Mouse (Mus musculus) cerebellum, adult 2 months (tissue): ENCODE measurements around the gene Tigit. TPM values are rescaled to one million over a fixed set of nuclear protein-coding genes. Genes with fewer than 3 reads are reported as not detected.

ENCODE experiments used
- DNase-seq, 2 experiments: peaks; one replicate each; pipeline ENCODE4 v3.0.0; 2021
- H3K27ac ChIP-seq: fragments of 200-500 bp; 2 replicates; pipeline ENCODE4 v1.5.1; 2012; ENCODE audit warnings: low read length, control low read depth, inconsistent platforms; ENCODE audit not compliant: insufficient read depth
- H3K27me3 ChIP-seq: fragments of 200-500 bp; 2 replicates; pipeline ENCODE4 v1.6.1; 2012; ENCODE audit warnings: inconsistent platforms, mild to moderate bottlenecking, low read length, moderate library complexity; ENCODE audit not compliant: control insufficient read depth, insufficient read depth
- H3K4me1 ChIP-seq: fragments of 200-500 bp; 2 replicates; pipeline ENCODE4 v1.6.1; 2011; ENCODE audit warnings: low read length; ENCODE audit not compliant: control insufficient read depth, insufficient read depth
- H3K4me3 ChIP-seq: fragments of 200-500 bp; replicated peaks from 2 replicates; pipeline ENCODE3; 2011; ENCODE audit warnings: mild to moderate bottlenecking, low read depth, low read length, control low read depth; ENCODE audit not compliant: insufficient read depth
- CTCF ChIP-seq: fragments of 200-500 bp; IDR thresholded peaks from 2 replicates; pipeline ENCODE4 v1.5.1; 2011; ENCODE audit warnings: low read depth, mild to moderate bottlenecking, control low read depth, low read length, moderate library complexity, borderline replicate concordance; ENCODE audit not compliant: insufficient read depth
- POLR2A ChIP-seq: fragments of 200-500 bp; IDR thresholded peaks from 2 replicates; pipeline ENCODE4 v1.6.1; 2011; ENCODE audit warnings: low read length, control low read depth, borderline replicate concordance; ENCODE audit not compliant: insufficient read depth
- WGBS: fragments of 180-500 bp; shearing (Covaris S2); methylation state at CpG from one replicate; pipeline ENCODE4 v1.1.7; 2018; 5-methylcytosine and 5-hydroxymethylcytosine counted together
- polyA plus RNA-seq: library from polyadenylated mRNA; depleted of rRNA; stranded (reverse); fragments of >200 nt; gene quantifications from 2 replicates; pipeline ENCODE4 v1.2.3, GENCODE M21; 2012

The Tigit gene
- polyA plus RNA-seq, 1 experiment: not detected

- H3K4me1 ChIP-seq: no peaks in the 10 kb centered on the region
- TF ChIP-seq CTCF (no peak), POLR2A (no peak)
- 96% methylated on average over 5 of the region's 5 CpGs for WGBS
- no peak overlapping the region for H3K27ac ChIP-seq
- no peak for DNase-seq
- H3K27me3 ChIP-seq: no peaks in the 10 kb centered on the region
- no peak overlapping the region for H3K4me3 ChIP-seq
These were observed 27.8 kb upstream of the Tigit start for GRCm38 (mm10) chr16:43691741-43692140.

- no peak for TF ChIP-seq POLR2A
- TF ChIP-seq CTCF: no peak
- H3K4me3 ChIP-seq: no peak overlapping the region
- no peak for DNase-seq
- 86% methylated on average over 2 of the region's 2 CpGs for WGBS
- H3K27me3 ChIP-seq: no peaks in the 10 kb centered on the region
- H3K27ac ChIP-seq: no peak overlapping the region
- no peaks in the 10 kb centered on the region for H3K4me1 ChIP-seq
These were observed 27.0 kb upstream of the Tigit start for GRCm38 (mm10) chr16:43690912-43691311.

GRCm38 (mm10) chr16:43690211-43690690 lies 26.3 kb upstream of the Tigit start:
- TF ChIP-seq POLR2A: no peak
- TF ChIP-seq CTCF: no peak

GRCm38 (mm10) chr16:43687968-43688367 lies 24.0 kb upstream of the Tigit start:
- 91% methylated on average over 2 of the region's 2 CpGs for WGBS
- TF ChIP-seq CTCF (no peak), POLR2A (no peak)
- Histone ChIP-seq H3K27me3 (no peaks in the 10 kb centered on the region), H3K4me3 (no peak overlapping the region), H3K4me1 (no peaks in the 10 kb centered on the region), H3K27ac (no peak overlapping the region)
- no peak for DNase-seq

More at GRCm38 (mm10) chr16:43690211-43690690, 26.3 kb upstream of the Tigit start:
- H3K4me3 ChIP-seq: no peak overlapping the region
- H3K27me3 ChIP-seq: no peaks in the 10 kb centered on the region
- no peak for DNase-seq
- H3K4me1 ChIP-seq: no peaks in the 10 kb centered on the region
- 95% methylated on average over 3 of the region's 3 CpGs for WGBS
- H3K27ac ChIP-seq: no peak overlapping the region

GRCm38 (mm10) chr16:43674400-43674799 lies 10.5 kb upstream of the Tigit start:
- H3K4me3 ChIP-seq: no peak overlapping the region
- no peaks in the 10 kb centered on the region for H3K4me1 ChIP-seq
- H3K27me3 ChIP-seq: no peaks in the 10 kb centered on the region
- TF ChIP-seq POLR2A: no peak
- no peak for TF ChIP-seq CTCF
- WGBS: 81% methylated on average over 3 of the region's 3 CpGs
- no peak overlapping the region for H3K27ac ChIP-seq
- no peak for DNase-seq

- Histone ChIP-seq H3K4me1 (no peaks in the 10 kb centered on the region), H3K27me3 (no peaks in the 10 kb centered on the region), H3K27ac (no peak overlapping the region), H3K4me3 (no peak overlapping the region)
- no peak for DNase-seq
- TF ChIP-seq CTCF (no peak), POLR2A (no peak)
These were observed 8.8 kb upstream of the Tigit start for GRCm38 (mm10) chr16:43672697-43673096.

GRCm38 (mm10) chr16:43671972-43672371 lies 8.0 kb upstream of the Tigit start:
- WGBS: 95% methylated on average over 1 of the region's 1 CpGs
- no peak overlapping the region for H3K4me3 ChIP-seq
- H3K4me1 ChIP-seq: no peaks in the 10 kb centered on the region
- TF ChIP-seq CTCF (no peak), POLR2A (no peak)
- DNase-seq: no peak
- no peaks in the 10 kb centered on the region for H3K27me3 ChIP-seq
- H3K27ac ChIP-seq: no peak overlapping the region

GRCm38 (mm10) chr16:43668294-43668693 lies 4.3 kb upstream of the Tigit start:
- DNase-seq: no peak
- TF ChIP-seq CTCF: no peak
- Histone ChIP-seq H3K4me1 (no peaks in the 10 kb centered on the region), H3K27me3 (no peaks in the 10 kb centered on the region), H3K4me3 (no peak overlapping the region), H3K27ac (no peak overlapping the region)
- 98% methylated on average over 3 of the region's 3 CpGs for WGBS
